ENCODE assay signal across 10 mouse cellular contexts in the genomic region with DNA sequence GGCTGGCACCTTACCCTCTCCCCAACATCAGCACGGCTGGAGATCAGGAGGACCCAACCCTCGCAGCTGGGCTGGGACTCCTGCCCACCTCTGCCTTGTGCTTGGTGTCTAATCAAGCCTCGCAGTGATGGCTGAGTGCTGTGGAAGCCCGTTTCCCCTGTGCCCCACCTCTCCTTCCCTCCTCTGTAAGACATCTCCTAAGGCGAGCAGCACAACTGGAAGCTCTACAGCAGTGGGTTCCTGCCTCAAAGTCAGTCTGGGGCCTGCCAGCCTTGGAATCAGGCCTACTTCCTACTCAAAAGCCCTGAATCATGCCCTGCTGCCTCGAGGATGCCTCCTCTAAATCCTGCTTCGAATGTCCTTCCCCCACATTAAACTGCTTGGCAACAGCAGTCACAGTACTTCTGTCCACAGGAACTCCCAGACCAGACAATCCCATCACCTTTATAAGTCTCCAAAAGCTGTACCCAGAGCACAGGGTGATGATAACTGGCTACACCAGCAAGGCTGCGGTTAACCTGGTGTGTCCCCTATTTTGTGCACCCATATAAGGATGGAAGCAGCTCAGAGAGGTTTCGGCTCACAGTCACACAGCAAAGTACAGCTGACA. TPM values are rescaled to one million over a fixed set of nuclear protein-coding genes. Genes with fewer than 3 reads are reported as not detected.
DNase-seq lines count a peak whose midpoint lies in the region; ATAC-seq and TF ChIP-seq lines count a peak whose summit lies in the region.
"Had no signal": no experiment of that assay in that cellular context is flagged by ENCODE, and none has a peak within 500 bp of the region (broad histone marks: within the 10 kb centered on the region; RNA-seq: fewer than 3 reads in every experiment).

No protein-coding gene starts in this region.

- peak overlapping the region; percentile 96 for H3K4me2 ChIP-seq in kidney, postnatal 0 days (ENCODE audit: low read length)
- H3K4me2 ChIP-seq in embryonic facial prominence, embryonic 13.5 days, result peak overlapping the region; percentile 87
- H3K4me2 ChIP-seq in neural tube, embryonic 14.5 days (ENCODE audit: low read depth, low read length), result peak overlapping the region; percentile 85; the same call in 1 of the 2 replicates

- 79% methylated on average over 9 of the region's 9 CpGs for WGBS in kidney, postnatal 0 days
- 83% methylated on average over 9 of the region's 9 CpGs for whole genome bisulfite sequencing in embryonic facial prominence, embryonic 13.5 days
- WGBS in limb, embryonic 10.5 days, result 86% methylated on average over 9 of the region's 9 CpGs
- 89% methylated on average over 9 of the region's 9 CpGs for WGBS in neural tube, embryonic 14.5 days

- peaks cover 14% of the 10 kb centered on the region for H3K4me1 ChIP-seq in kidney, postnatal 0 days (replicated peaks; ENCODE audit: insufficient read depth, low read length)
- peaks cover 22% of the 10 kb centered on the region for H3K4me1 ChIP-seq in embryonic facial prominence, embryonic 13.5 days
- peaks cover 34% of the 10 kb centered on the region for H3K4me1 ChIP-seq in limb, embryonic 10.5 days
- H3K4me1 ChIP-seq in neural tube, embryonic 14.5 days (ENCODE audit: control insufficient read depth, insufficient read depth, low read length), result peaks cover 7% of the 10 kb centered on the region

- 0 out of 2 replicates have a peak overlapping the region, but pooled peaks have one; percentile 10 for H3K9ac ChIP-seq in kidney, postnatal 0 days (ENCODE audit: low read depth, low read length)
- H3K9ac ChIP-seq in embryonic facial prominence, embryonic 13.5 days, result peak overlapping the region; percentile 95
- no peak overlapping the region for H3K9ac ChIP-seq in neural tube, embryonic 14.5 days (replicated peaks; ENCODE audit: low read depth, low read length)

- TF ChIP-seq CTCF in kidney, postnatal 0 days (IDR thresholded peaks at IDR 0.05; ENCODE audit: low read depth), result no peak

- ATAC-seq in kidney, postnatal 0 days (replicated peaks; ENCODE audit: low FRiP score, low read depth), result no peak
- no peak for ATAC-seq in embryonic facial prominence, embryonic 13.5 days (ENCODE audit: insufficient number of reproducible peaks, insufficient read depth, low FRiP score, low TSS enrichment, low read depth)
- no peak for ATAC-seq in neural tube, embryonic 14.5 days (ENCODE audit: low read depth)

- H3K27me3 ChIP-seq in kidney, postnatal 0 days (ENCODE audit: insufficient read depth, low read length), result no peaks in the 10 kb centered on the region
- H3K27me3 ChIP-seq in embryonic facial prominence, embryonic 13.5 days, result no peaks in the 10 kb centered on the region
- H3K27me3 ChIP-seq in limb, embryonic 10.5 days (ENCODE audit: low read depth, poor library complexity, severe bottlenecking), result no peaks in the 10 kb centered on the region
- no peaks in the 10 kb centered on the region for H3K27me3 ChIP-seq in neural tube, embryonic 14.5 days (ENCODE audit: control insufficient read depth, insufficient read depth, low read length)

- DNase-seq in kidney, postnatal 0 days (ENCODE audit: low spot score), result no peak
- DNase-seq in kidney, postnatal 10 days, result no peak
- DNase-seq in limb, embryonic 10.5 days (ENCODE audit: low spot score), result no peak
- DNase-seq in B cell, adult 2 months, result no peak
- DNase-seq in gastrocnemius, postnatal 10 days, result no peak
- no peak for DNase-seq in adrenal gland, postnatal 14 days

- H3K4me3 ChIP-seq in kidney, postnatal 0 days (replicated peaks; ENCODE audit: low read depth, low read length), result peak overlapping the region; percentile 62; the same call in 1 of the 2 replicates
- peak overlapping the region; percentile 76 for H3K4me3 ChIP-seq in embryonic facial prominence, embryonic 13.5 days
- peak overlapping the region; percentile 66 for H3K4me3 ChIP-seq in limb, embryonic 10.5 days
- no peak overlapping the region for H3K4me3 ChIP-seq in neural tube, embryonic 14.5 days (ENCODE audit: low read depth, low read length)

- H3K36me3 ChIP-seq in kidney, postnatal 0 days (ENCODE audit: insufficient read depth, low read length), result no peaks in the 10 kb centered on the region
- 0 out of 2 replicates have a peak, but pooled peaks cover under 1% of the 10 kb centered on the region for H3K36me3 ChIP-seq in embryonic facial prominence, embryonic 13.5 days
- peaks cover 2% of the 10 kb centered on the region; the same call in 1 of the 2 replicates for H3K36me3 ChIP-seq in limb, embryonic 10.5 days
- H3K36me3 ChIP-seq in neural tube, embryonic 14.5 days (ENCODE audit: control insufficient read depth, insufficient read depth, low read length), result no peaks in the 10 kb centered on the region; the same call in 1 of the 2 replicates

- peak overlapping the region; percentile 96; the same call in 1 of the 2 replicates for H3K27ac ChIP-seq in kidney, postnatal 0 days
- H3K27ac ChIP-seq in embryonic facial prominence, embryonic 13.5 days, result no peak overlapping the region
- H3K27ac ChIP-seq in limb, embryonic 10.5 days, result no peak overlapping the region
- H3K27ac ChIP-seq in neural tube, embryonic 14.5 days (ENCODE audit: low read depth, low read length), result no peak overlapping the region

- H3K9me3 ChIP-seq in kidney, postnatal 0 days (replicated peaks; ENCODE audit: low read length), result no peaks in the 10 kb centered on the region
- no peaks in the 10 kb centered on the region for H3K9me3 ChIP-seq in embryonic facial prominence, embryonic 13.5 days
- no peaks in the 10 kb centered on the region for H3K9me3 ChIP-seq in limb, embryonic 10.5 days (replicated peaks)
- no peaks in the 10 kb centered on the region for H3K9me3 ChIP-seq in neural tube, embryonic 14.5 days (ENCODE audit: control insufficient read depth, low read length)

RNA-seq across cellular contexts. Expression of a gene that starts 1.2 kb away (rescaled TPM):
- 52.2 and 54.1 TPM in 2 replicates for polyA plus RNA-seq in kidney, postnatal 0 days (2015; fragmentation: Nextera tagmentation; extraction: Ambion mirVana)
- 36.5 and 37.8 TPM in 2 replicates for polyA plus RNA-seq in embryonic facial prominence, embryonic 13.5 days (2015; fragmentation: Nextera tagmentation; extraction: Ambion mirVana)
- 32.4 and 36.0 TPM in 2 replicates for polyA plus RNA-seq in limb, embryonic 10.5 days (2016; fragmentation: Nextera tagmentation; extraction: Ambion mirVana)
- 29.4 and 33.7 TPM in 2 replicates for polyA plus RNA-seq in neural tube, embryonic 14.5 days (2014; fragmentation: Nextera tagmentation; extraction: Ambion mirVana)
- total RNA-seq in gastrocnemius, postnatal 10 days (2021), result 10 to 100 TPM; 18.3 to 20.2 TPM
- total RNA-seq in adrenal gland, postnatal 14 days (2021), result 41.1 and 49.2 TPM in 2 replicates

RNA-seq across cellular contexts. Expression of a gene that starts 1.2 kb away (rescaled TPM):
- 1.3 and 1.7 TPM in 2 replicates for polyA plus RNA-seq in kidney, postnatal 0 days (2015; fragmentation: Nextera tagmentation; extraction: Ambion mirVana)
- polyA plus RNA-seq in embryonic facial prominence, embryonic 13.5 days (2015; fragmentation: Nextera tagmentation; extraction: Ambion mirVana), result 5.6 and 6.5 TPM in 2 replicates
- polyA plus RNA-seq in limb, embryonic 10.5 days (2016; fragmentation: Nextera tagmentation; extraction: Ambion mirVana), result 3.5 and 4.6 TPM in 2 replicates
- polyA plus RNA-seq in neural tube, embryonic 14.5 days (2014; fragmentation: Nextera tagmentation; extraction: Ambion mirVana), result 3.8 and 4.9 TPM in 2 replicates
- under 1 TPM; 0.23 to 0.47 TPM for total RNA-seq in gastrocnemius, postnatal 10 days (2021)
- total RNA-seq in adrenal gland, postnatal 14 days (2021), result 0.89 and 1.7 TPM in 2 replicates

RNA-seq across cellular contexts. Expression of a gene that starts 3.9 kb away (rescaled TPM):
- polyA plus RNA-seq in kidney, postnatal 0 days (2015; fragmentation: Nextera tagmentation; extraction: Ambion mirVana), result 2.6 and 2.8 TPM in 2 replicates
- polyA plus RNA-seq in embryonic facial prominence, embryonic 13.5 days (2015; fragmentation: Nextera tagmentation; extraction: Ambion mirVana), result 7.3 and 8.1 TPM in 2 replicates
- 5.0 and 7.6 TPM in 2 replicates for polyA plus RNA-seq in limb, embryonic 10.5 days (2016; fragmentation: Nextera tagmentation; extraction: Ambion mirVana)
- 6.2 and 6.5 TPM in 2 replicates for polyA plus RNA-seq in neural tube, embryonic 14.5 days (2014; fragmentation: Nextera tagmentation; extraction: Ambion mirVana)
- total RNA-seq in gastrocnemius, postnatal 10 days (2021), result 1 to 10 TPM in 1 of 2 experiments, under 1 TPM in 1; 0.66 to 1.2 TPM
- 1.6 and 2.8 TPM in 2 replicates for total RNA-seq in adrenal gland, postnatal 14 days (2021)

RNA-seq across cellular contexts. Expression of a gene that starts 6.7 kb away (rescaled TPM):
- polyA plus RNA-seq in kidney, postnatal 0 days (2015; fragmentation: Nextera tagmentation; extraction: Ambion mirVana), result 2.4 and 2.8 TPM in 2 replicates
- polyA plus RNA-seq in embryonic facial prominence, embryonic 13.5 days (2015; fragmentation: Nextera tagmentation; extraction: Ambion mirVana), result not detected in 2 replicates
- 0.10 TPM in 1 of 2 replicates, not detected in the other for polyA plus RNA-seq in limb, embryonic 10.5 days (2016; fragmentation: Nextera tagmentation; extraction: Ambion mirVana)
- polyA plus RNA-seq in neural tube, embryonic 14.5 days (2014; fragmentation: Nextera tagmentation; extraction: Ambion mirVana), result not detected in 2 replicates
- not detected for total RNA-seq in gastrocnemius, postnatal 10 days (2021)
- not detected in 2 replicates for total RNA-seq in adrenal gland, postnatal 14 days (2021)
- total RNA-seq: adrenal gland, postnatal 36 days; gastrocnemius, postnatal 25 days had no signal

RNA-seq across cellular contexts. Expression of a gene that starts 12.9 kb away (rescaled TPM):
- polyA plus RNA-seq in kidney, postnatal 0 days (2015; fragmentation: Nextera tagmentation; extraction: Ambion mirVana), result 83.9 and 92.6 TPM in 2 replicates
- 3.1 and 3.7 TPM in 2 replicates for polyA plus RNA-seq in embryonic facial prominence, embryonic 13.5 days (2015; fragmentation: Nextera tagmentation; extraction: Ambion mirVana)
- 3.9 and 5.6 TPM in 2 replicates for polyA plus RNA-seq in limb, embryonic 10.5 days (2016; fragmentation: Nextera tagmentation; extraction: Ambion mirVana)
- polyA plus RNA-seq in neural tube, embryonic 14.5 days (2014; fragmentation: Nextera tagmentation; extraction: Ambion mirVana), result 1.6 and 3.0 TPM in 2 replicates
- total RNA-seq in gastrocnemius, postnatal 10 days (2021), result 1 to 10 TPM; 4.8 to 5.3 TPM
- total RNA-seq in adrenal gland, postnatal 14 days (2021), result 25.7 and 31.1 TPM in 2 replicates
